ENCODE assay signal across 7 mouse cellular contexts in the genomic region with DNA sequence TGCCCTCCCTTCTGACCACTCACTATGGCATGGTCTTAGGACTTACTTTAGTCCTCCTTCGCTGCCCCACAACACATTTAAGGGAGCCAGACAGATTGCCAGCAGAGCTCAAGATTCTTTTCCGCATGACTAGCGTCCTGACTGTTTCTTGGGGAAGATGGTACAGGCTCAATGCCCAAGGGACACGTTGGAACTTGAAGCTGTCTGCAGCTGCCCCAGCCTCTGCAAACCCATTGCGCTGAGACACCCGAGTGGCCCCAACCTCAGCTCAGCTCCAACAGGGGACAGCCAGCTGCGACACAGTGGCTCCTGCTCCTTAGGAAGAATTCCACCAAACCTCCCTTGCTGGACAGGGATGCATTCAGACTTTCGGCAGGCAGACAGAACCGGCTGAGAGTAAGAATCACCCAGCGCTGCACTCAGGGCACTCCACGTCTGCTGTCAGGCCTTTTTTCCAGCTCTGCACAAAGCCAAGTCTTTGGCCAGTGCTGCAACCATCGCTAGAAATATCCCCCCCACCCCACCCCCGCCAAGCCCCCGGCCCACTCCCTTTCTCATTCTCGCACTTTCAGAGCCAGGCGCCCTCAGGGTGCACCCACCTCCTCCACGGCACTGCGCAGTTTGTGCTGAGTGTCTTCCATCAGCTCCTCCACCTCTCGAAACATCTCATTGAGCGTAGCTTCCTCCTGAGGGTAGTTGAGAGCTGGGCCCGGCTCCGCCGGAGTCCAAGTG. TPM values are rescaled to one million over a fixed set of nuclear protein-coding genes. Genes with fewer than 3 reads are reported as not detected.
DNase-seq lines count a peak whose midpoint lies in the region; ATAC-seq and TF ChIP-seq lines count a peak whose summit lies in the region.

No protein-coding gene starts in this region.

- no peaks in the 10 kb centered on the region; the same call in 1 of the 2 replicates for H3K4me1 ChIP-seq in spleen, adult 2 months (ENCODE audit: control insufficient read depth, insufficient read depth, insufficient read length)
- peaks cover 62% of the 10 kb centered on the region for H3K4me1 ChIP-seq in forebrain, embryonic 10.5 days
- H3K4me1 ChIP-seq in neural tube, embryonic 12.5 days = peaks cover 23% of the 10 kb centered on the region
- no peaks in the 10 kb centered on the region for H3K4me1 ChIP-seq in thymus, adult 2 months (replicated peaks; ENCODE audit: control insufficient read depth, insufficient read depth, low read length)

- peak; percentile 46; the same call in 1 of the 2 replicates for ATAC-seq in neural tube, embryonic 12.5 days (ENCODE audit: low FRiP score, low read depth)
- ATAC-seq in CD4-positive, CD25-positive, alpha-beta regulatory T cell, adult 4 months = no peak

- H3K9me3 ChIP-seq in forebrain, embryonic 10.5 days = no peaks in the 10 kb centered on the region
- H3K9me3 ChIP-seq in neural tube, embryonic 12.5 days = no peaks in the 10 kb centered on the region

- H3K4me3 ChIP-seq in spleen, adult 2 months (ENCODE audit: extremely low read depth, insufficient read depth, insufficient read length) = peak overlapping the region; percentile 28; the same call in 1 of the 2 replicates
- H3K4me3 ChIP-seq in forebrain, embryonic 10.5 days = peak overlapping the region; percentile 61
- H3K4me3 ChIP-seq in neural tube, embryonic 12.5 days = peak overlapping the region; percentile 48
- no peak overlapping the region for H3K4me3 ChIP-seq in thymus, adult 2 months (ENCODE audit: control insufficient read depth, insufficient read depth, low read length)

- H3K27me3 ChIP-seq in spleen, adult 2 months (ENCODE audit: control insufficient read depth, insufficient read depth, low read length) = peaks cover 7% of the 10 kb centered on the region
- peaks cover 50% of the 10 kb centered on the region for H3K27me3 ChIP-seq in forebrain, embryonic 10.5 days (ENCODE audit: poor library complexity, severe bottlenecking)
- 0 out of 2 replicates have a peak, but pooled peaks cover 9% of the 10 kb centered on the region for H3K27me3 ChIP-seq in neural tube, embryonic 12.5 days (replicated peaks)
- H3K27me3 ChIP-seq in thymus, adult 2 months (ENCODE audit: control insufficient read depth, insufficient read depth, low read length) = peaks cover 11% of the 10 kb centered on the region

- WGBS in spleen, adult 2 months = 19% methylated on average over 23 of the region's 23 CpGs
- WGBS in forebrain, embryonic 10.5 days = 13% methylated on average over 23 of the region's 23 CpGs
- WGBS in neural tube, embryonic 12.5 days = 14% methylated on average over 23 of the region's 23 CpGs
- WGBS in thymus, adult 2 months = 33% methylated on average over 23 of the region's 23 CpGs

- H3K4me2 ChIP-seq in neural tube, embryonic 12.5 days (replicated peaks) = peak overlapping the region; percentile 68

- no peak overlapping the region for H3K27ac ChIP-seq in spleen, adult 2 months (ENCODE audit: insufficient read depth, low read length)
- H3K27ac ChIP-seq in forebrain, embryonic 10.5 days = peak overlapping the region; percentile 84
- H3K27ac ChIP-seq in neural tube, embryonic 12.5 days = no peak overlapping the region
- H3K27ac ChIP-seq in thymus, adult 2 months (ENCODE audit: control insufficient read depth, insufficient read depth, low read length) = no peak overlapping the region

- no peak for TF ChIP-seq CTCF in spleen, adult 2 months (IDR thresholded peaks at IDR 0.05; ENCODE audit: extremely low read depth, insufficient read depth, insufficient read length, insufficient replicate concordance)
- no peak for TF ChIP-seq CTCF in thymus, adult 2 months (IDR thresholded peaks at IDR 0.05; ENCODE audit: borderline replicate concordance, control insufficient read depth, extremely low read depth, insufficient read depth, low read length, poor library complexity)

- no peak for DNase-seq in spleen, adult 2 months (ENCODE audit: low read depth in 1 of 2, low spot score in 2 of 2)
- DNase-seq in spleen, postnatal 10 days (ENCODE audit: low spot score in 2 of 2) = no peak
- DNase-seq in forebrain, embryonic 10.5 days (ENCODE audit: extremely low spot score, low spot score) = peak; percentile 25
- DNase-seq in kidney, postnatal 10 days = peak; percentile 23
- no peak for DNase-seq in thymus, adult 2 months

- TF ChIP-seq POLR2A in spleen, adult 2 months (IDR thresholded peaks at IDR 0.05; ENCODE audit: low read depth, low read length) = no peak
- no peak for TF ChIP-seq POLR2A in thymus, adult 2 months (IDR thresholded peaks at IDR 0.05; ENCODE audit: control insufficient read depth, extremely low read depth, insufficient read depth, low read length, poor library complexity)

- H3K36me3 ChIP-seq in spleen, adult 2 months (ENCODE audit: control insufficient read depth, insufficient read depth, low read length) = no peaks in the 10 kb centered on the region
- no peaks in the 10 kb centered on the region for H3K36me3 ChIP-seq in forebrain, embryonic 10.5 days (replicated peaks)
- H3K36me3 ChIP-seq in neural tube, embryonic 12.5 days = no peaks in the 10 kb centered on the region
- H3K36me3 ChIP-seq in thymus, adult 2 months (ENCODE audit: control insufficient read depth, insufficient read depth, low read length) = no peaks in the 10 kb centered on the region

- H3K9ac ChIP-seq in neural tube, embryonic 12.5 days = peak overlapping the region; percentile 53

RNA-seq across cellular contexts. Expression of gene Dkk3, which starts 1.1 kb away (rescaled TPM):
- 2.1 and 2.9 TPM in 2 replicates for polyA plus RNA-seq in spleen, adult 2 months (2012; rRNA removed)
- 14.3 and 15.0 TPM in 2 replicates for polyA plus RNA-seq in forebrain, embryonic 10.5 days (2016; fragmentation: Nextera tagmentation; extraction: Ambion mirVana)
- 17.2 and 17.4 TPM in 2 replicates for polyA plus RNA-seq in neural tube, embryonic 12.5 days (2016; fragmentation: Nextera tagmentation; extraction: Ambion mirVana)
- 1.9 and 5.9 TPM in 2 replicates for polyA plus RNA-seq in thymus, adult 2 months (2012; rRNA removed)
- polyA plus RNA-seq in CD4-positive, CD25-positive, alpha-beta regulatory T cell, adult 4 months (2017; shearing (Covaris generic)) = 1 to 10 TPM; 1.3 to 1.7 TPM

Comparison
In these comparisons a context has a peak if more than half of its experiments do, and no peak if none do; other contexts are left out.
1. DNase-seq: peak in forebrain, embryonic 10.5 days (single experiment) and kidney, postnatal 10 days (single experiment); none in spleen, adult 2 months (0 of 2), spleen, postnatal 10 days (0 of 2) and thymus, adult 2 months (single experiment).